Mouse (Mus musculus) lung, adult 2 months (tissue): ENCODE measurements around the gene Lrtm2.

Experiments
- CTCF ChIP-seq: fragments of 200-500 bp; IDR thresholded peaks from 2 replicates; pipeline ENCODE4 v1.5.1; 2011; ENCODE audit warnings: mild to moderate bottlenecking, low read length, control low read depth; ENCODE audit not compliant: insufficient read depth
- POLR2A ChIP-seq: fragments of 200-500 bp; IDR thresholded peaks from 2 replicates; pipeline ENCODE4 v1.6.1; 2011; ENCODE audit warnings: low read depth, mild to moderate bottlenecking, control low read depth, low read length, borderline replicate concordance; ENCODE audit errors: extremely low read depth

- TF ChIP-seq CTCF (no peak), POLR2A (no peak)
Observed at GRCm38 (mm10) chr6:119352501-119352900, 21.9 kb upstream of the Lrtm2 start.
